Mouse (Mus musculus): ENCODE data around the gene Arhgef15. TPM values are rescaled to one million over a fixed set of nuclear protein-coding genes. Genes with fewer than 3 reads are reported as not detected.

The Arhgef15 gene
- polyA plus RNA-seq, 1 experiment = 0.49 TPM

- H3K4me2 ChIP-seq (ENCODE audit: low read depth) = no peak overlapping the region
- no peaks in the 10 kb centered on the region for H3K36me3 ChIP-seq (ENCODE audit: control insufficient read depth, insufficient read depth)
- no peak for TF ChIP-seq CEBPB (IDR thresholded peaks at IDR 0.05; ENCODE audit: insufficient read depth, poor library complexity, severe bottlenecking)
- no peak for TF ChIP-seq TCF3 (IDR thresholded peaks at IDR 0.05; ENCODE audit: insufficient read length, low read depth)
- no peak for TF ChIP-seq USF1 (IDR thresholded peaks at IDR 0.05; ENCODE audit: low read depth)
- no peak for TF ChIP-seq TCF12 (IDR thresholded peaks at IDR 0.05; ENCODE audit: insufficient read depth, poor library complexity, severe bottlenecking)
- no peak for TF ChIP-seq REST (IDR thresholded peaks at IDR 0.05; ENCODE audit: insufficient read depth, insufficient read length)
- TF ChIP-seq POLR2A (IDR thresholded peaks at IDR 0.05; ENCODE audit: insufficient read length, low read depth) = no peak
- no peak for TF ChIP-seq MYOG (IDR thresholded peaks at IDR 0.05; ENCODE audit: control insufficient read depth in 1 of 3, insufficient read depth in 1 of 3, insufficient read length in 2 of 3, low read depth in 2 of 3)
- no peak for TF ChIP-seq MAX (IDR thresholded peaks at IDR 0.05; ENCODE audit: low read depth)
- no peak for TF ChIP-seq POLR2AphosphoS2 (IDR thresholded peaks at IDR 0.05; ENCODE audit: insufficient read length, low read depth)
- TF ChIP-seq E2F4 (IDR thresholded peaks at IDR 0.05; ENCODE audit: insufficient read depth) = no peak
- TF ChIP-seq MYOD1 (IDR thresholded peaks at IDR 0.05; ENCODE audit: control insufficient read depth in 1 of 3, insufficient read length in 2 of 3, low read depth in 2 of 3) = no peak
- no peak for TF ChIP-seq SRF (IDR thresholded peaks at IDR 0.05; ENCODE audit: control insufficient read depth, insufficient read length, low read depth)
- H3K27me3 ChIP-seq (ENCODE audit: control insufficient read depth, insufficient read depth, insufficient read length) = no peaks in the 10 kb centered on the region
- no peak overlapping the region for H3K4me3 ChIP-seq
- H3ac ChIP-seq (ENCODE audit: control insufficient read depth, insufficient read length) = no peak overlapping the region
- H3K79me2 ChIP-seq (ENCODE audit: control insufficient read depth, insufficient read depth) = no peaks in the 10 kb centered on the region
These were observed 42.7 kb downstream of the Arhgef15 start for GRCm38 (mm10) chr11:68914566-68914965.

GRCm38 (mm10) chr11:68911531-68912177, 45.6 kb downstream of the Arhgef15 start:
- Histone ChIP-seq H3ac (ENCODE audit: control insufficient read depth, insufficient read length) (no peak overlapping the region), H3K4me3 (no peak overlapping the region), H3K79me2 (ENCODE audit: control insufficient read depth, insufficient read depth) (no peaks in the 10 kb centered on the region), H3K36me3 (ENCODE audit: control insufficient read depth, insufficient read depth) (no peaks in the 10 kb centered on the region), H3K4me2 (ENCODE audit: low read depth) (peak overlapping the region; percentile 30), H3K27me3 (ENCODE audit: control insufficient read depth, insufficient read depth, insufficient read length) (no peaks in the 10 kb centered on the region)
- TF ChIP-seq MYOD1 (IDR thresholded peaks at IDR 0.05; ENCODE audit: control insufficient read depth in 1 of 3, insufficient read length in 2 of 3, low read depth in 2 of 3) (peak in 2 of 3 experiments; percentile 15 to 31), E2F4 (IDR thresholded peaks at IDR 0.05; ENCODE audit: insufficient read depth) (no peak), POLR2A (IDR thresholded peaks at IDR 0.05; ENCODE audit: insufficient read length, low read depth) (no peak), MYOG (IDR thresholded peaks at IDR 0.05; ENCODE audit: control insufficient read depth in 1 of 3, insufficient read depth in 1 of 3, insufficient read length in 2 of 3, low read depth in 2 of 3) (no peak), REST (IDR thresholded peaks at IDR 0.05; ENCODE audit: insufficient read depth, insufficient read length) (no peak), TCF12 (IDR thresholded peaks at IDR 0.05; ENCODE audit: insufficient read depth, poor library complexity, severe bottlenecking) (no peak)

GRCm38 (mm10) chr11:68908846-68909503, 48.3 kb downstream of the Arhgef15 start:
- TF ChIP-seq E2F4 (IDR thresholded peaks at IDR 0.05; ENCODE audit: insufficient read depth) (no peak), MYOG (IDR thresholded peaks at IDR 0.05; ENCODE audit: control insufficient read depth in 1 of 3, insufficient read depth in 1 of 3, insufficient read length in 2 of 3, low read depth in 2 of 3) (no peak), USF1 (IDR thresholded peaks at IDR 0.05; ENCODE audit: low read depth) (no peak), REST (IDR thresholded peaks at IDR 0.05; ENCODE audit: insufficient read depth, insufficient read length) (no peak), POLR2A (IDR thresholded peaks at IDR 0.05; ENCODE audit: insufficient read length, low read depth) (no peak), TCF12 (IDR thresholded peaks at IDR 0.05; ENCODE audit: insufficient read depth, poor library complexity, severe bottlenecking) (no peak), CEBPB (IDR thresholded peaks at IDR 0.05; ENCODE audit: insufficient read depth, poor library complexity, severe bottlenecking) (no peak), SRF (IDR thresholded peaks at IDR 0.05; ENCODE audit: control insufficient read depth, insufficient read length, low read depth) (no peak), MAX (IDR thresholded peaks at IDR 0.05; ENCODE audit: low read depth) (no peak)
- H3K79me2 ChIP-seq (ENCODE audit: control insufficient read depth, insufficient read depth) = no peaks in the 10 kb centered on the region
- H3K4me2 ChIP-seq (ENCODE audit: low read depth) = no peak overlapping the region
- H3K36me3 ChIP-seq (ENCODE audit: control insufficient read depth, insufficient read depth) = peaks cover 10% of the 10 kb centered on the region
- no peak overlapping the region for H3ac ChIP-seq (ENCODE audit: control insufficient read depth, insufficient read length)
- H3K4me3 ChIP-seq = no peak overlapping the region
- H3K27me3 ChIP-seq (ENCODE audit: control insufficient read depth, insufficient read depth, insufficient read length) = no peaks in the 10 kb centered on the region

- Histone ChIP-seq H3K27me3 (ENCODE audit: control insufficient read depth, insufficient read depth, insufficient read length) (no peaks in the 10 kb centered on the region), H3K36me3 (ENCODE audit: control insufficient read depth, insufficient read depth) (peaks cover 10% of the 10 kb centered on the region), H3K79me2 (ENCODE audit: control insufficient read depth, insufficient read depth) (peaks cover 7% of the 10 kb centered on the region), H3ac (ENCODE audit: control insufficient read depth, insufficient read length) (no peak overlapping the region), H3K4me2 (ENCODE audit: low read depth) (no peak overlapping the region), H3K4me3 (no peak overlapping the region)
- no peak for TF ChIP-seq TCF3 (IDR thresholded peaks at IDR 0.05; ENCODE audit: insufficient read length, low read depth)
- TF ChIP-seq E2F4 (IDR thresholded peaks at IDR 0.05; ENCODE audit: insufficient read depth) = no peak
- TF ChIP-seq REST (IDR thresholded peaks at IDR 0.05; ENCODE audit: insufficient read depth, insufficient read length) = no peak
- TF ChIP-seq MYOG (IDR thresholded peaks at IDR 0.05; ENCODE audit: control insufficient read depth in 1 of 3, insufficient read depth in 1 of 3, insufficient read length in 2 of 3, low read depth in 2 of 3) = no peak
- TF ChIP-seq MAX (IDR thresholded peaks at IDR 0.05; ENCODE audit: low read depth) = no peak
- no peak for TF ChIP-seq POLR2AphosphoS2 (IDR thresholded peaks at IDR 0.05; ENCODE audit: insufficient read length, low read depth)
- TF ChIP-seq CEBPB (IDR thresholded peaks at IDR 0.05; ENCODE audit: insufficient read depth, poor library complexity, severe bottlenecking) = no peak
- no peak for TF ChIP-seq TCF12 (IDR thresholded peaks at IDR 0.05; ENCODE audit: insufficient read depth, poor library complexity, severe bottlenecking)
These were observed 50.0 kb downstream of the Arhgef15 start for GRCm38 (mm10) chr11:68907251-68907650.
